Mouse (Mus musculus): Measurements from ENCODE around the gene Eepd1.
"Not testable (repeated sequence)": the region's sequence is repeated elsewhere in the genome, so short reads cannot be mapped to it uniquely, and the experiment has no call there.

The Eepd1 gene

DNA sequence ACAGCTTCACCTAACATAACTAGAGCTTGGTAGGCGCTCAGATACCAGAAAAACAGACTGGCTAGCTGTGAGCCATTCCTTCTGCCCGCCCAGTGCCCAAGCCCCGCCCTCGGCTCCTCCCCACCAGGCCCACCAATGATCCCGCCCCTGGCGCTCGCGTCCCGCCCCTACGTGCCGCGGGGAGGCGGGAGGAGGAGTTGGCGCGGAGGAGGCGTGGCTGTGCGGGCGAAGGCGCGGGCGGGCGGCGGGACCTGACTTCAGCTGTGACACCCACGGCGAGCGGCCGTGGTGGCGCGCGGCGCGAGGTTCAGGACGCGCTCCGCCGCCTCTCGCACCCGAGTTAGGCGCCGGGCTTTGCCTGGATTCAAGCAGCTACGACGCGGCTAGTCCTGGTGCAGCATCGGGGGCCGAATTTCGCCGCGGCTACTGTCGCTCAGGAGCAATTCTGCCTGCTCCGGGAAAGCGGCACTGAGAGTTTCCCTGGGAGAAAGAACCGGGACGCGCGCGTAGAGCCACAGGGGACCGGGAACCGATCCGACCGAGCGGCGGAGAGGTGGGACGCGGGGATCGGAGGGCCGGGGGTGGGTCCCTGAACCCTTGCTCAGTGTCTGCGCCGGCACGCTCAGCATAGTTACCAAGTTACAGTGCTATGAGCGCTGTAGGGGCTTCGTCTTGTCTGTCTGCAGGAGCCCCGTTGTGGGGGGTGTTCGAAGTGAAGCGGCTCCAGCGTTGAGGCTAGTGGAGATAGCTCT lies at the start of gene Eepd1:
Eepd1 (plus strand) TSS at position 204 of the 752 bp plus-strand sequence.
- DNase-seq (ENCODE audit: low read depth, low spot score): peak; percentile 97

DNA sequence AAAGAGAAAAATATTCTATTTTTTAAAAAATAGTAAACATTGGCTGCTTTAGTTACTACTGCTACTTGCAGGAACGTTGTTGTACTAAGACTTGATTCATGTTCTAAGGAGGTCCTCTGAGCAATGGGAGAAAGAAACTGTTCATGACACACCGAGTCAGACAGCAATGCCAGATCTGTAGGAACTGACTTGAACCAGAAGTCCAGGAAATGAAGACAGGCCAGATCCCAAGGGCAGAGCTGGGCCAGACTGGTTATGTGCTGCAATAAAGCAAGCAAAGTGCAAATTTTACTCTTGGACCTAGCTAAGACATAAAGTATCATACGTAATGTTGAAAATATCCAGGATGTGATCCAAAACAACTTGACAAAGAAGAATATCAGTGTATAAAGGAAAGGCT lies 42.5 kb upstream of the Eepd1 start:
- DNase-seq (ENCODE audit: low read depth, low spot score): no peak

DNA sequence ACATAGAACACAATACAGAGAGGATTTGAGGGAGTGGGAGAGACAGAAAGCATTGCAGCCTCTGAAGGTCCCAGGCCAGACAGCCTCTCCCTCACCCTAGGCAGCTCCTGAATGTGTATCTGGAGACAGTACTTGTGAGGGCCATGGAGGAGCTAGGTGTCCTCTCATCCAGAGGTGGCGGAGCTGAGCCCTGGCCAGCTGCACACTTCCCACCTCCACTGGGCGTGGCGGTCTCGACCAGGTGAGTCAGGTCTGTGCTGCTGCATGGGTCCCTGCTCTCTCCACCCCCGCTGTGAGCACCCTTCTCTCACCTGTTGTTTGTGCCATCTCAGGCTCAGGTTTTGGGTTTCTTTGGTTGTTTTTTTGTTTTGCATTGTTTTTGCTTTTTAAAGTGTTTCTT lies 41.3 kb upstream of the Eepd1 start:
- DNase-seq (ENCODE audit: low read depth, low spot score): not testable (repeated sequence)

DNA sequence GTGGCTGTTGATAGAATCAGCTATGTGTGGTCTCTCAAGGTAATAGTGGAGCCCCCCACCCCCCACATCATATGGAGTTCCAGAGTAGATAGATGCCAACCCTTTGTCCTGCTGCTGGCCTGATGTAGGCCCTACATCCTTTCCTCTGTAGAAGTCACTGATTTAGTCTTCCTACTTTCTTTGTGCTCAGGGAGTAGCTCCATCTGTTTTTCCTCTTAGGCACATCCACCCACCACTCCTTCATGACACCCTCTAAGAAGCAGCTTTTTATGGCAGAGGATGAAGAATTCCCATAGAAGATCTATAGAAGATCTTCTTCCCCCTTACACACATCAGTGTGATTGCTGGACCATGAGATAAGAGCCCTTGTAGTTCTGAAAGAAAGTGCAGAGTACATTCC lies 39.3 kb upstream of the Eepd1 start:
- DNase-seq (ENCODE audit: low read depth, low spot score): no peak

GRCm38 (mm10) chr9:25443029-25443428 lies 38.3 kb upstream of the Eepd1 start:
- DNase-seq (ENCODE audit: low read depth, low spot score): no peak

DNA sequence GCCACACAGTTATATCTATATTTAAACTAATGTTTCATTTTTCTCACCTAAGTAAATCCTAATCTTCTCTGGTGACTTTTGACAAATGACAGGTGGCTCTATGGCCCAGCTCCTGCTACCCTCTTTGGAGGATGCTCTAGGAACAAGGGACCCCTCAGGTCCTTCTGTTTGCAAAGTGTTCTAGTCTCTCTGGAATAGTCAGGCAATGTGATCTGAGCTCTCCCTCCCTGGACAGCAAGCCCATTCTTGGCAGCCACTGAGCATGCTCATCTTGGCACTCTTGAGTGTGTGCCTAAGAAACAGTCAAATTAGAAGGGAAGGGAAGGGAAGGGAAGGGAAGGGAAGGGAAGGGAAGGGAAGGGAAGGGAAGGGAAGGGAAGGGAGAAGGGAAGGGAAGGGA lies 37.8 kb upstream of the Eepd1 start:
- no peak for DNase-seq (ENCODE audit: low read depth, low spot score)

- peak; percentile 38 for DNase-seq (ENCODE audit: low read depth, low spot score)
Observed at GRCm38 (mm10) chr9:25450394-25450793, 31.0 kb upstream of the Eepd1 start.

DNA sequence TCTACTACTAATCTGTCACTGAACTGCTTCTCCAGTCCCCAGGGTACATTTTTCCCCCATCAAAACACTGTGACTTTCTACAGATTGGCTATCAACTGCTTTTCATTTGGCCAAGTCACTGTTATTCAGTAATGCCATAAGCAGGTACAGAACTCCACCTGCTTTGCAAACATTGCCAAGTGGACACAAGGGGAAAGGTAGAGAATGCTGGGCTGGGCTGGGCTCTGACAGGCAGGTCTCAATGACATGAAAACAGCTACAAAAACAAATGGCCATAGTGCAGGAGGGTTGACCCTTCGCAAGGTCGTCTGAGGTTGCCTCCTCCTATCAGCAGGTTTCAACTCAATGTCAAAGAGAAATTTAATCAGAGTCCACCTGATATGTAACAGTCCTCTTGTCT lies 26.3 kb upstream of the Eepd1 start:
- no peak for DNase-seq (ENCODE audit: low read depth, low spot score)

DNA sequence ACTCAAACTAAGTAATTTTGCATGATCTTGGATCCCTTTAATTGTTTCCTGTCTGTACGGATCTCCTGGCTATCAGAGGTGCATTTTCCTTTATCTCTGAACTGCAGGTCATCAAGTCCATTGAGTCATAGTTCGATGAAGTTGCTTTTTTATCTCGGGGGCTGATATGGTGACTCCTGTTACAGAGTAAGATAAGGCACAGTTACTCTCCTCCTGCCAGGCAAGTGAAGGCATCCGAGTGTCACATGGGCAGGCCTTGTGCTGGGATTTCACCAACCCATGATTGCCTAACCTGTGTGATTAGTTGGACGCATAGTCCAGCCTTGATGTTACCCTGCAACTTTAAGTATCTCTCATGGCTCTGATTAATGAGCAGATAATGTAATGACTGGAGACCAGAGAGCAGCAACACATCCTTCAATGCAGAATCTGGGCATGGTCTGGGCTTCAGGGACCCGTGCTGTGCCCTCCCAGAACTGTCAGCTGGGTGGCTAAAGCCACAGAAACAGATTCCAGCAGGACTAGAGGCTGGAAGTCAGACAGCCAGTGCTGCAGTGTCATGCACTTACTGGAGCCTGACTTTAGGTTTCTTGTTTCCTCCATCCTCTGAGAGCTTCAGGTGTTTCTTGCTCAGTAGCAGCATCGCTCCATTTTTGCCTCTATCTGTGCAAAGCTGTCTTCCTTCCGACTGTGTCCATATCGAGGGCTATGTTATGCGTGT lies 20.4 kb upstream of the Eepd1 start:
- DNase-seq (ENCODE audit: low read depth, low spot score): no peak

- DNase-seq (ENCODE audit: low read depth, low spot score): no peak
Observed at GRCm38 (mm10) chr9:25464305-25464704, 17.0 kb upstream of the Eepd1 start.

DNA sequence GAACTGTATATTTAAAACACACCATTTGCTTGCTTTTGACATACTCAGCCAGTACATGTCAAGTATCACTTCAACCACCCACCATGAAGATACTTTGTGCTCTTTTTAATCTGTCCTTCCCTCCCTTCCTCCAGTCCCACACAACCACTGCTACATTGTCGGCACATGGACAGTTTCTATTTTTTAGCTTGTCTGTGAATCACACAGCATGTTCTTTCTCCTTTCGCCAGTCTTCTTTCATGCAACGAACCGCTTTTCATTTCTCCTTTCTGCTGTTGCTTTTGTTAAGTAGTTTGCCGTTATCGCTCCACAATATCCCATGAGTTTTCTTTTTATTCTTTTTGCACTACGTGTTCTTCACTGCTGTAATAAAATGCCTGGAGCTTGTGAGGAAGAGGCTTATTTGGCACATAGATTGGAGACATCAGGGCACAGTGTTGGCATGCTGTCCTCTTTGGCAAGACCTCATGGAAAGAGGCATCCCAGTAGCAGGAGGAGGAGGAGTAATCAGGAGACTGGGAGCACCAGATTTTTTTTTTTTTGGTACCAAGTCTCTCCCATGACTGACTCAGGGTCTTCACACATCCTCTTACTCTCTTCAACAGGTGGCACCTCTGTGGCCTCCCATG lies 1.8 kb upstream of the Eepd1 start:
- DNase-seq (ENCODE audit: low read depth, low spot score): no peak

GRCm38 (mm10) chr9:25480676-25481075 lies 671 bp upstream of the Eepd1 start:
- DNase-seq (ENCODE audit: low read depth, low spot score): no peak

- DNase-seq (ENCODE audit: low read depth, low spot score): peak; percentile 31
Observed at GRCm38 (mm10) chr9:25482322-25482998, 1.1 kb downstream of the Eepd1 start.

- DNase-seq (ENCODE audit: low read depth, low spot score): peak; percentile 18
Observed at GRCm38 (mm10) chr9:25482999-25483347, 1.6 kb downstream of the Eepd1 start.

GRCm38 (mm10) chr9:25483931-25484618 lies 2.7 kb downstream of the Eepd1 start:
- DNase-seq (ENCODE audit: low read depth, low spot score): no peak

DNA sequence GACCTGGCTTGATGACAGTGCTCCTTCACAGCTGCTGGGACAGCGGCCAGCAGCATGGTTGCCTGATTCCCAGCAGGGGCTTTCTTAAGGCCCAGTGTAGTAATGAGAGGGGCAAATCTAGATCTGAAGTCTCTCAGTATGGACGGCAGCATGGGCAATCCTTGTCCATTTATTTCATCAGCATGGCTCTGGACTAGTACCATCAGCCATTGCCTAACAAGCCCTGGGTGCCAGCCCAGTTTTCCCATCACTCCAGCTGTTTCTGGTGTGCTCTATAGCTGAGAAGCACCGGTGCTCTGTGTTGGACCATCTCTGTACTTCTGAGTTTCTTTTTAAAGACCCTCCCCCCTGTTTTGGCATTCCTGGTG lies 3.3 kb downstream of the Eepd1 start:
- no peak for DNase-seq (ENCODE audit: low read depth, low spot score)

DNA sequence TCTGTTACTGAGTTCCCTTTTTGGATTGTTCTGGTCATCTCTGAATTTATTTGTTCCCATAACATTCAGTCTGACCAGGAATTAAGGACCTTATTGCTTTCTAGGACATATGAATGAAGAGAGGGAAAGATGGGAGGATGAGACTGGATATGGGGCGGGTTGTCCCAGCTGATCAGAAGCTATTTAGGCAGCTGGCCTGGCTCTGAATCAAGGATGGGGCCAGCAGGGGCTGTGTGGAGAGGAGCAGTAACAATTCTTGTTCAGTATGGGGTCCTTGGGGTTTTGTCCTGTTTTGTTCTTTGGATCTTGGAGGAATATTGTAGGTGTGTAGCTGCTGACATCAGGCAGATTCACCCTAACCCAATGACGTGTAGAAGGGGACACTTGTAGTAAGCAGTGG lies 3.7 kb downstream of the Eepd1 start:
- no peak for DNase-seq (ENCODE audit: low read depth, low spot score)

GRCm38 (mm10) chr9:25485406-25485805 lies 4.1 kb downstream of the Eepd1 start:
- no peak for DNase-seq (ENCODE audit: low read depth, low spot score)

DNA sequence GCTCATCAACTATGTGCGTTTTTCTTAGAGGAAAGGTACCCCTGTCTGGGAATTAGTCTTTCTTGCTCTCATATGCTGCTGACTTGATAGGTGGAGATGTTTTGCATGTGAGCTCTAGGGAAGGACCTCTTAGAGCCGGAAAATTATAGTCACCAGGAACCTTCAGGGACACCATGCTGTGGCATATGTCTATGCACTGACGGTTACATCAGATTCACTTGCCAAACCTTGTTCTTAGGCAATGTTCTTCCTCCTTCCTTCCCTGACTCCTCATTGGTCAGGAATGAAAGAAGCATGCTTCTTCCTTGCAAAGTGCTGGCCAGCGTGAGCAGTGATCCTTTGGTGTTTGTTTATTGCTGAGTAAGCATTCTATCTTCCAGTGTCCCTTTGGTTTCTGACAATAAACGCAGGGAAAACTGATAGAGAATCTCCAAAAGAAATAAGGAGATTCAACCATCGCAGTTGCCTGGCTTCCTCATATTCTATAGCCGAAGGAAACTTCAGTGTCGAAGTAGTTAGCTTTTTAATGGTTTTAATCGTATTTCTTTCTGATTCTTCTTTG lies 5.0 kb downstream of the Eepd1 start:
- DNase-seq (ENCODE audit: low read depth, low spot score): no peak

- no peak for DNase-seq (ENCODE audit: low read depth, low spot score)
Observed at GRCm38 (mm10) chr9:25487446-25488110, 6.2 kb downstream of the Eepd1 start.

DNA sequence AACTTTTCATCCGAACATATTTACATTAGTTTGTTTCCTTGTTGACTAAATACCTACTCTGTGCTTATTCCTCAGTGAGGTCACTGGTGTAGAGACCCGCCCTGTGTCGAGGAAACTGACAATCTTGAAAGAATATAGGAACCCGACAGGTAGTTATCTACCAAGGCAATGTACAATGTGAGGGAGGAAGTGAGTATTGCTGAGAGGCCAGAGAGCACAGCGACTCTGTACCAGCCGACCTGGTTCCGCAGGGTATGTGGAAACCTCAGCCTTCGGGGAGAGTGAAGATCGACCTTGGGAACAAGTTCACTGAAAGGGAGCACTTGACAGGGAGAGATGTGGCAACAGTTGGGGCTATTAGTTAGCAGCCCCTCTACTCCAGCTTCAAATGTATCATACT lies 7.2 kb downstream of the Eepd1 start:
- DNase-seq (ENCODE audit: low read depth, low spot score): no peak

Data from CD4-positive, CD25-positive, alpha-beta regulatory T cell, adult 2 months (primary cell).